Mouse (Mus musculus) large intestine, adult 2 months (tissue): ENCODE measurements at regions not wholly inside any gene's neighbourhood (a gene's known extent, or its start where the extent isn't known, plus 50 kb on each side); places are given as distances from the start of the nearest gene placed in this dataset.

Source experiments
- DNase-seq: peaks from one replicate; pipeline ENCODE4 v3.0.0-alpha.2; 2012; ENCODE audit warnings: low read depth, low spot score
- WGBS: fragments of 180-500 bp; shearing (Covaris S2); methylation state at CpG from one replicate; pipeline ENCODE4 v1.1.7; 2018; 5-methylcytosine and 5-hydroxymethylcytosine counted together

DNA sequence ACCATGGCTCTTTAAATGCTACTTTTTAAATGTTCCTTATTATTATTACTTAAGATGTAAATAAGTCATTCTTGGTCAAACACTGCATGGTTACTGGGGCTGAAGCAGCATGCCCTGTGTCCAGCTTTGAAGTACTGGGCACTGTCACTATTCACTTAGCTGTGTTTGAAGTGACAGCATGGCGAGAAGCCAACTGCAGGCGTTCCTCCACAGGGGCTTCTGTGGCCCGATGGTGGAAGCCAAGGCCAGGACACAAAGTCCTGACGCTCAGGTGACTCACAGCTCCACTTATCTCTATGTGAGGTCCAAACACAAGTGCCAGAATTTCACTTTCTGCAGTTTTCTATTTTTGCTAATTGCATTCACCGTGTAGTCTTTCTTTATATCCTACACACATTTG is 65.3 kb downstream of the Cdca7 start:
- DNase-seq = no peak
- 74% methylated on average over 5 of the region's 5 CpGs for WGBS

DNA sequence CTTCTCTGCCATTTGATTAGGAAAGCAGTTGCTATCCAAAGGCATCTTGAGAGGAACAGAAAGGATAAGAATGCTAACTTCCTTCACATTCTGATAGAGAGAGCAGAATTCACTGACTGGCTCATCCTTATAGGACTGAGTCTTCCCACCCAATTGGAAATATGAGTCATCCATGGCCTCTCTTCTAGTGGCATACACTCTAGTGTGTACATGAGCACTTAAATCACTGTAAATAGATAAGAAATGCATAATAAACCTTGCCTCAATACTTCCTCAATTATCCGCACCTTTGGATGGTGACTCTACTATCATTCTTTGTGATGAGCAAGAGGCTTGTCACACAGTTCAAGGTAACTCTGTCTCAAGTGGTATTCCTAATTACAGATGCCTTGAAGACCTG is 69.5 kb downstream of the Cdca7 start:
- 39% methylated on average over 1 of the region's 1 CpGs for WGBS
- DNase-seq = no peak

DNA sequence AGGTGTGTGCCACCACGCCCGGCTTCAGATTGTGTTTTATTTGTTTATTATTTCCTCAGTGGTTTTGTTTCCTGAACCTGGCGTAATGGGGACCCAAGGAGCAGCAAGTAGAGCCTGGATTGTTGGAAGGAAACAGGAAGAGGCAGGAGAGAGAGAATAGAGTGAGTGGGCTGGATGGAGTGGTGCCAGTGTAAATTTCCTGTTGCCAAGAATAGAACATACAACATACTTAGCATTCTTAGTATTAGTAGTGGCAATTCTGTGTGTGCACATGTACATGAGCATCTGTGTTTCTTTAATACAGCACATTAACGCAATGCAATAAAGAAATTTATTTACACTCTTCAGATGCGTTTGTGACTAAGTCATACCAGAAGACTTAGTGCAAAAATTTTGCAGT is 70.5 kb downstream of the Cdca7 start:
- WGBS = 54% methylated on average over 5 of the region's 5 CpGs
- DNase-seq = no peak

DNA sequence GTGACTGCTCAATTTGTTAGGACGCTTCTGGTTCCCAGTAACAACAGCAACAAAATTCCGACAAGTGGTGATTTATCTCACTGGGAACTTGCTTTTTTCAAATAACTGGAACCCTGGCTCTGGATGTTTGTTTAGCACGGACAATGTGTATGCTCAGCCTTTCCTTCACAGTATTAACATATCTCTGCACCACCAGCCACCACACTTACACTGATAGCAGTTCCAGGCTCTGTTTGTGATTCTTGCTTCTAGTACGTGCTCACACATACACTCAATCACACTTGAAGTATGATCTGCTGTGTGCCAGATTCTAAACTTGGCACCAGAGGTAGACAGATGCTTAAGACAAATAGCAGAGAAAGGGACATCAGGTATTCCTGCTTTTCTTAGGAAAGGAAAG is 71.0 kb downstream of the Cdca7 start:
- DNase-seq = no peak
- WGBS = 48% methylated on average over 4 of the region's 4 CpGs

DNA sequence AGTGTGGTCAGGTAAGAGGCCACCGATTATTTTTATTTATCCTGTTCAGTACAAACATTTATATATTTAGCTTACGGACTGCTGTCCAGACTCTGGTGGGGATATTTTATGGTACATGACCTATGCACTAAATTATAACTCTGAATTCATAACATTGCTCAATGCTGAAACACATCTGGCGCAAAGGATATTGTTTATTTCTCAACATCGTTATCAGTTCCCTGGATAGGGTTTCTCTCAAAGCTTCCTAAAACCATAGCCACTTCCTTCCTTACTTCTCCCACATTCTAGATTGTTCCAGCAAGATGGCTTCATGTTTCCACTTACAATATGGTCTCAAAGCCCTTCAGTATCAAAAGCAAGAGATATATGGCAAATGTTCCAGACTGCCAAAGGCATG is 75.3 kb downstream of the Cdca7 start:
- no peak for DNase-seq

DNA sequence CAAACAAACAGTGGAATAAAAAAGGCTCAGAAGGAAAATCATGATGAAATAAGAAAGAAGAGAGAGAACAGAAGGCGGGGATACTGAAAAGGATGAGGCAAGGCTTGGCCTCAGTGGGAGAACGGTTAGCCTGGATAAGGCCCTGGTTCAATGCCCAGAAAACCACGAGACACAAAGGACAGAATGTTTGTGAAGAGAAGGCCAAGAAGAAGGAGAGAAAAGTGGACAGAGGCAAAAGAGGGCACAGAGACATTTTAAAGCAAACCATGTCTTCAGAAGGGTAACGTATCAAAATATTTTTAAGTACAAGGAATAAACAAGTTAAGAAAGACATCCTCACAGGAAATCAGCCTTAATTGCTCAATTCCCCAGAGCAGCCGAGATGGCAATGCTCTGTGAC is 78.6 kb downstream of the Cdca7 start:
- no peak for DNase-seq
- WGBS = 63% methylated on average over 5 of the region's 5 CpGs

More for the DNA sequence above, 75.3 kb downstream of the Cdca7 start:
- WGBS = 73% methylated on average over 4 of the region's 4 CpGs

DNA sequence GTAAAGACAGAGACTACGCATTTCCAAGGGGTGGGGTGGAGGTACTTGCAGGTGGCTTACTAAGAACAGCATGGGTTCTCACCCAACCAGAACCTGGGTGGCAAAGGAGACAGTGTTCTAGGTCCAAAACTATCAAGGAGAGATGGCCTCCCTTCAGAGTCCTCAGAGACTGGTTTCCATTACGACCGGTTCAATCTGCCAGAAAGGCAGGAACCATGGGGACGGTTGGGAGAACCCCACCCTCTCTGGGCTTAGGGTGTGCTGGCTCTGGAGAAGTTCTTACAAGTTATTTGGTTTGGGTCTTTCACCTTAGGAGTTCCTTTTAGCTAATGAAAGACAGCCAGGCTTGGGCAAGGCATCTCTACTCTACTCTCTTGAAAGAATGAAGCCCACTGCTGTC is 79.2 kb downstream of the Cdca7 start:
- WGBS = 86% methylated on average over 4 of the region's 4 CpGs
- DNase-seq = no peak

DNA sequence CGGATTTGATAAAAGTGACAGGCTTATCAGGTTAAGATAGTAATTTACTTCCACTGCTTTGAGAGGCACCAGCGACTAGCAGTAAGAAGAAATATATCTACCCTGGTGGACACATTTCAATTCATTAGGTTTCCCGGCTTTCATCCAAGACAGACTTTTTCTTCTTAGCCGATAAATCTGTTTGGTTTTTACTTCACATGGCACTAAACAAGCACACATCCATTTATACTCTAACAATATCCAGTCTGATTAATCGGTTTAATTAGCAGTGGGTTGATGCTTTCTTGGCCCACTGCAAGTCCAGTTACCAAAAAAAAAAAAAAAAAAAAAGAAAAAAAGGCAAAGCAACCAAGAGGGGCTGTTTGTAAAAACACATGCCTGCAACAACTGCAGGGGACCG is 79.6 kb downstream of the Cdca7 start:
- no peak for DNase-seq
- WGBS = 80% methylated on average over 6 of the region's 6 CpGs

DNA sequence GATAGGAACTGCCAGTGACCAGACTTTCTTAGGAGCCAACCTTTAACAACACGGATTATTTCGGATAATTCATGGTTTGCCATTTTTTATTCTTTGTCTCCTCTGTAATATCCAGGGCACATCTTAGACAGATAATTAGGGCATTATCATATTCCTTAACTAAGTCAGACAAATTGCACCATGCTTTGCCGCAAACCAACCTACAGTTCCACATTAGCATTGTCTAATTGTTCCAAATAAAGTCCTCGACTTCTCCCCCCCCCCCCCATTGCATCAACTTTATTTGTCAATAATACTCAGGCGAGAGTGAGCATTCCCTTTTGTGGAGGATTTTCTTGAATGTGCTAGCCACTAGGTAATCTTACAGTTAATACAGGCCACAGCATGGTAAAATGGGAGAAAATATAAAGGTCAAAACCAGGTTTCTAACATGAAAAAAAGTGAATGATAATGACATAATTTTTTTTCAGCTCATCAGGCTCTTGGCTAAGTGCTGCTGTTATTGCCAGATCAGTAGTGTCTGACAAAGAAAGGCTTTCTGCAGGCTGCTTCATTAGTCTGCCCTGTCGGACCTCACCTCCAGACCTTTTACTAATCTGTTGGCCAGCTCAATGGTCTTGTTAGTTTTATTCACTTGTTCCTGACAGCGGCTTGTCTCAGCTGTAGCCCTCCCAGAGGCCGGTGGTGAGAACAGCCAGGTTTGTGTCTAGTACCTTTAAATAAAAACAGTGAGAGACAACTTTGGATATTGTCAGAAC is 80.3 kb downstream of the Cdca7 start:
- WGBS = 87% methylated on average over 8 of the region's 8 CpGs

DNA sequence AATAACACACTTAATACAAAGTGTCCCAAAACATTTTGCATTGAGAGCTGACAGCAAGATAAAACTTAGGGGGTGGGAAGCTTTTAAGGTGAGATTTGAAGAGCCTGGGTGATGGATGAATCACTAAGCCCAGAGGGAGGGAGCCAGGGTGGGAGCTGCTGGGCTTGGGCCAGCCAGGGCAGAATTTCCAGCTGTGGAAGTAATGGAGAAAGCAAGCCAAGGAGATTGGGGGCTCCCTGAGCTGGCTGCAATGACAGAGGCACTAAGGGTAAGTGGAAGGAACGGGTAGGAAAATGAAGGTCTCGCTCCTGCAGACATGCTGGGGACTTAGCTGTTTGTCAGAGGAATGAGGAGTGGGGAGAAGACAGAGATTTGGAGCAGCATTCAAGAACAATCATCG is 81.2 kb downstream of the Cdca7 start:
- WGBS = 53% methylated on average over 3 of the region's 3 CpGs
- no peak for DNase-seq

More for the DNA sequence above, 80.3 kb downstream of the Cdca7 start:
- no peak for DNase-seq

DNA sequence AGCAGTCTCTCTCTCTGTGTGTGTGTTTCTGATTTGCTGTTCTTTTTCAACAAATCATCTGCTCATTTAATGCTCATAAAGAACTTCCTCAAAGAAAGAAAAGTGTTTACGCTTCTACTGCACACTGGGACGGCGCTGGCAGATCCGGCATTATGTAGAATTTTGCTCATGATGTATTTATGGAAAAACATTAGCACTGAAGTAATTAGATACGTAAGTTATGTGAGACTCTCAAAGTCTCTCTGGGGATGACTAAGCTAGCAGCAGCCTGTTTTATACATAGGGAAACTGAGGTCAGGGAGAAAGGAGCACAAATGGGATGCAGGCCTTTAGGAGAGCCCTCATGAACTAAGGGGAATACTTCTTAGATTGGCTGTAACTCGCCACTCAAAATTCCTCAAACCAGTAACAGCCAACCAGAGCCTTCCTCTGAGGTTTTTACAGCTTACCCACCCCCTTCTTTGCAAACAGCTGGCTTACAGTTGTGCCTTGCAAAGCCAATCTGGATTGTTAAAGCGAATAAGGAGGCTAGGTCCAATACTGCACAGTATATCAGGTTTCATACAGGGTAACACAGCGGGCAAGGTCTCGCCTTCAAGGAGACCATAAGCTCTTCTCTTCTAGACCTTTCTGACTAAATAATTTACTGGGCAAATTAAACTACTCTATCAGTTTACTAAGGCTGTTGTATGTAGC is 81.8 kb downstream of the Cdca7 start:
- DNase-seq = no peak
- 62% methylated on average over 9 of the region's 9 CpGs for WGBS

DNA sequence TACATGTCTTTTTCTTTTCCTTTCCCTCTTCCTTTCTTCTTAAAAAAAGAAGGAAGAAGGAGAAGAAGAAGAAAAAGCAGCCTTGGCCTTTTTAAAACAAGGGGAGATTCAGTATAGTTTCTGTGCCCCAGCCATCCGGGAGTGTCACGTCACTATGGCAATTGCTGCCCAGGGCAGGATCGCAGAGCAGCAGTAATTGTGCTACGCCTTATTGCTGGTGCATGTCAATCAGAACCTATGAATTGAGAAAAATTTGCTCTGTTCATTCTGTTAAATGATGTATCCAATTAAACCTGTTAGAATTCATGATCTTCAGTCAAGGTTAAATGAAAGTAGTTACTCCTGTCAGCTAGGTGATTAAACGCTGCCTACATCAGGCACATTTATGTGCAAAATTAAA is 85.4 kb downstream of the Cdca7 start:
- DNase-seq = no peak
- WGBS = 67% methylated on average over 5 of the region's 5 CpGs

DNA sequence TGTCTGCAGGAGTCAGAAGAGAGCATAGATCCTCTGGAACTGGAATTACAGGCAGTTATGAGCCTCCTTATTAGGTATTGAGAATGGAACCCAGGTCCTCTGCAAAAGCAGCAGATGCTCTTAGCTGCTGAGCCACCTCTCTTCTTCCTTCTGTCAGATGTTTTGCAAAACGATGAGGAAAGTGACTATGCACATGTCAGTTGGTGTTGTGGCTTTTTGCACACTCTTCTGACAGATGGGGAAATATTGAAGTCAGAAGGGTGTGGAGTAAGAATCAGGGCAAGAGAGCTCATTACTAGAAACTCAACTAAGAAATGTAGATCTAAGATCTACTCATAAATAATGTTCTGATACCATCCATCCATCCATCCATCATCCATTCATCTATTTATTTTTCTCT is 102.4 kb downstream of the Cdca7 start:
- no peak for DNase-seq
- 49% methylated on average over 1 of the region's 1 CpGs for WGBS

DNA sequence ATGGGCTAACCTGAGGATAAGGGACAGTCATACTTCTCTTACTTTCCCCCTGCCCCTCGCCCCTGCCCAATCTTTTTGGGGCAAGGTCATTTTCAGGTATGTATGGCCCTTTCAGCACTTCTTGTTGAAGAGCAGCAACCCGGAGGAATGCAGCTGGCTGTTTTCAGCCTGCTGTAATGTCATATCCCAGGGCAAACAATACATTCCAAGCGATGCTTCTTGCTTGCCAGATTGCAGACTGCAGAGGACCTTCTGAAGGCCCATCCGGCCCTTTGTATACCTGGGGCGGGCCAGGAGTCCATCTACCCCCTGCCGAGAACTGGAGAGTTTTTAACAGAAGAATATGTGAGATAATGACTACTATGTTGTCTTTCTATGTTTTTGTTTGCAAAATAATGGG is 105.2 kb downstream of the Cdca7 start:
- DNase-seq = no peak
- 77% methylated on average over 6 of the region's 6 CpGs for WGBS

DNA sequence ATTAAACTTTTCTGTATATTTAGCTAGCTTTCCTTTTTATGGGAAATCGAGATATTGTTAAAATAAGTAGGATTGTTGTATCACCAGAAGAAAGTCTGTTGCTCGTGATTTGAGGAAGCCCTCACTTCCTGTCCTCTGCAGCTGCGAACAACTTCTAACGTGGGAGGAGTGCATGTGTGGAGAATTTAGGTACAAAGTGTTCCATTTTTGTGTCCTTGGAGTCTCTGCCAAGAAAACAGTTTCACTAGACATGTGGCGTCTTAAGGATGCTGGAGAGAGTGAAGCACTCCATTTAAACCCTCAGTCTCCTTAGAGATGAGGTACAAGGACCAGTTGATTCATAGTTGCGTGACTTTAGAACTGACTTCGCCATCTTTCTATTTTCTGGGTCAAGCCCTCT is 112.9 kb downstream of the Cdca7 start:
- WGBS = 61% methylated on average over 7 of the region's 7 CpGs
- no peak for DNase-seq

DNA sequence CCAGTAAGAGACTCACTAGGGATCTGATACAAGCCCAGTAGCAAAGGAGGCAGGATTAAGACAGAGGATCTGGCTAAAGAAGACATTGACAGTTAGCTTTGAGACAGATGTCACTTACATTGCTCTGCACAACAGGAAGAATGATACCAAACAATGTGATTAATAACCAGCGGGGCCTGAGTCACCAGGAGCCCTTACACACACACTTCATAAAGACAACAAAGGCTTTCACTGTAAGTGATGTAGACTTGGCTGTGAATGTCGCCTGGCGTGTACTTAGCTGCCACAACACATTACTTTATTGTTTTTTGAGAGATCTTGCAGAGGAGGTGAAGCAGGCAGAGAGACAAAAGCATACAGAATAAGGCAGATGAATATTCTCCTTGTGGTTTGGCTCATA is 116.1 kb downstream of the Cdca7 start:
- no peak for DNase-seq
- 39% methylated on average over 3 of the region's 3 CpGs for WGBS

DNA sequence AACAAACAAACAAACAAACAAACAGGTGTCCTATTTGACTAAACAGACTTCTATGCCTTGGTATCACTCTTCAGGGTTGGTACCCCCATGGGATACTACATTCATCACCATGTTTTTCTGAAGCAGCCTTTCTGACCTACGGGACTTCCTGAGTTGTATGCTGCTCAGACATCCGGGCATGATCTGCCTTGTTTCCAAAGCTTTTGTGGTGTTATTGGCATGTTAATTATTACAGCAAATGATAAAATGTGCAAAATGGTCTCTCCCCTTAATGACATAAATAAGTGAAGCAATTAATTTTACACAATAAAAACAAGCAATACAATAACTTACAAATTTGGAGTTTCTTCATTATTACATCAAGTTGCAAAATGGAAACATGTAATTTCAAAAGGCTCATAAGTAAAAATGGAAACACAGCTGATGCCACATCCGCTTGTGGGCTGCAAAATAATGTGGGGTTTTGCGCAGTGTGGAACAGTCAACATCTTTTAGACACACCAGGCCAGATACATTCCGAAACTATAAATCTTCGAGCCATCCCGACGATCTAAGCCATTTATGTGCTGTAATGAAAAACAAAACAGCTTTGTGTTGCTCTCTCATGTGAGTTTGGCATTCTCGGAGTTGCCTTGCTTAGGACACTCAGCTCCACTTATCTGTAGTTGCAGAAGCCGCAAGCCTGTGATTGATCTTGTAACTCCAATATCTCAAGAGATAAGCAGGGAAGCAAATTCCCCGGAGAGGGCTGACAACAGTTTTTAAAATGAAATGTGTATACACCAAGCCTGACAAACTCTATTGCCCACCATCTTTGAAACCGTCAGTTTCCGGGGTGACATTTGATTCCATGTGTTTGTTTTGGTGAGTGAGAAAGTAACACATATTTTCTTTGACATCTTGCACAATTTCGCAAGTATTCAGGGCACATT is 121.3 kb downstream of the Cdca7 start:
- 82% methylated on average over 14 of the region's 14 CpGs for WGBS
- no peak for DNase-seq

DNA sequence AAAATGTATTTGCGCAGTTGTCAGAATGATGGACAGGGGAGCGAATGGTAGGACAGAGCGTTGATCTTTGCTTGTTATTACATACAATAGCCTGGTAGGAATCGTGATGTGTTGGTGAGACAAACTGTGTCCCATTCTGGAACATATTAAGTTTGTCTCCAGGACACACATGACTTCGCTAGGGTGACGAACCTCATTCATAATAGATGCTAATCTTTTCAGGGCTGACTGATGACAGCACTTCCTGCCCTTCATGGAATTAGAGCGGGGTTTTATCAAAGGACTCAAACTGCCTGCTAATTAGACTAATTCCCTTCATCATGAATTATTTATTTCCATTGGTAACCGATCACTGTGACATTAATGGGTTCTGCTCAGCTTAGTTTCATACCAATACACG is 122.0 kb downstream of the Cdca7 start:
- WGBS = 88% methylated on average over 9 of the region's 9 CpGs
- no peak for DNase-seq

DNA sequence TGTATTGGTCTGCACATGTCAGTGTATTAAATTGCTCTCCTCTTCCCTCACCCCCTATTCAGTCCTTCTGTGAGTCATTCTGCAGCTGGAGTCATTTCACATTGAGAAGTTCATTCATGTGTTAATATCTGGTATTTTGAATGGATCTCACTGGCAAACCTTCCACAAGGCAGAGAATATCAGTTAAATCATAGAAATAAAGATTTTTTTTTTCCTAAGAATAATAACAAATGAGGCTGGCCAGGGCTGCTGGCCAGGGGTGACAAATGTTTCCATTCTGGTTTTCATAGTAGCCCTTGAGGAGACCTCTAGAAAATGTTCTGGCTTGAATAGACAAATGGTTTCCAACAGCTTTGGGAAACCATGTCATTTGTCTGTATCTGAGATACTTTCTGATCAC is 124.8 kb downstream of the Cdca7 start:
- DNase-seq = no peak

DNA sequence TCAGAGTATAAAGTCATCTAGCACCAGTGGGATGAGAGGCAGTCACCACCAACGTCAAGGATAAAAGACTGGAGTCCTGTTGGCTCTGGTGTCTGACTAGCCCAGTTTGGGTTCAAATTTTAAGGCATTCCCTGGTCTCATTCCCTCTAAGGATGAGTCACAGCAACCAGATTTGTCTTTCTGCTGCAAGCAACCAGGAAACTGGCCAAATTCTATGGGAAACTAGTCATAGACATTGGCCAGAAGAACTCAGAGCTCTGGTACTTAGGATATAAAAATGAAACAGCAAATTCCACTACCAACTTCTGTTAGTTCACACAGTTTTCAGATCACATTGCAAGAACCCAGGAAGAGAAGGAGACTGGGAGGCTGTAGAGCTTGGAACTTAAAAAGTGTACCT is 126.2 kb downstream of the Cdca7 start:
- WGBS = 44% methylated on average over 1 of the region's 1 CpGs
- no peak for DNase-seq

DNA sequence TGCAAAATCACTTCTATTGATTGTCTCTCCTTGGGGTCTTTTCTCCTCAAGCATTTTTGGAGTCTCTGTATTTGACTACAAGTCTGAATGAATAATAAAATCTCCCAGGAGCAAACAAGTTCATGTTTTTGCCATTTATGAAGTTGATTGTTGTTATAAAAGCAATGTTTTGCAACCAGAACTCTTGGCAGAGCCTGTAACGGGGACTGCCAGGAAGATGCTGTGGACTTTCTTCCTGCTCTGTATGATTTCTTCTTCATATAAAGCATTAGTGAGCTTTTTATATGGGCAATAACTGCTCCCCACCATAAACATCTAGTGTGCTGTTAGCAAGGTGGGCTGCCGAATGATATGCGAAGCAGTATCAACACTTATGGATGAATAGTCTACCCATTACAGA is 136.3 kb downstream of the Cdca7 start:
- 63% methylated on average over 3 of the region's 3 CpGs for WGBS
- no peak for DNase-seq
